Mouse (Mus musculus) CH12.LX (cell line): Measurements from ENCODE around the gene A630001G21Rik. TPM values are rescaled to one million over a fixed set of nuclear protein-coding genes. Genes with fewer than 3 reads are reported as not detected.

ENCODE experiments used
- DNase-seq: peaks from one replicate; pipeline ENCODE4 v3.0.0-alpha.2; 2013; ENCODE audit errors: extremely low read depth
- H3K27ac ChIP-seq: 2 replicates; pipeline ENCODE4 v1.5.1; 2012; ENCODE audit warnings: low read depth, mild to moderate bottlenecking, control low read depth, moderate library complexity; ENCODE audit not compliant: insufficient read depth
- H3K27me3 ChIP-seq: replicated peaks from 2 replicates; pipeline ENCODE3; 2012; ENCODE audit warnings: inconsistent platforms
- H3K36me3 ChIP-seq, 2 experiments: replicated peaks in 1 of 2; 2 replicates each; pipeline versions ENCODE3 to v1.6.1; 2012; ENCODE audit warnings: inconsistent platforms in 1 of 2, low read length in 1 of 2, mild to moderate bottlenecking in 1 of 2, mixed read lengths in 1 of 2, moderate library complexity in 1 of 2; ENCODE audit not compliant: control insufficient read depth in 1 of 2, insufficient read depth in 1 of 2
- H3K4me1 ChIP-seq, 2 experiments: 2 replicates each; pipeline ENCODE4 v1.6.1; 2012; ENCODE audit warnings: inconsistent platforms in 1 of 2, moderate library complexity in 1 of 2; ENCODE audit not compliant: insufficient read depth in 2 of 2, control insufficient read depth in 1 of 2
- H3K4me2 ChIP-seq: 2 replicates; pipeline ENCODE4 v1.6.1; 2012; ENCODE audit warnings: low read depth, mild to moderate bottlenecking, control low read depth; ENCODE audit not compliant: poor library complexity, insufficient read depth, severe bottlenecking
- H3K4me3 ChIP-seq, 3 experiments: fragments of 150-350 bp in 1 of 3; sonication (generic) in 1 of 3; replicated peaks in 1 of 3; 2 replicates each; pipeline versions ENCODE3 to v1.5.1; 2011 to 2012; ENCODE audit warnings: low read depth in 2 of 3, low read length in 2 of 3, mild to moderate bottlenecking in 2 of 3, moderate library complexity in 2 of 3, control low read depth in 1 of 3, improper control_type of control experiment in 1 of 3, inconsistent platforms in 1 of 3, mixed read lengths in 1 of 3; ENCODE audit not compliant: poor library complexity in 1 of 3
- H3K79me2 ChIP-seq: replicated peaks from 2 replicates; pipeline ENCODE4 v1.6.1; 2012; ENCODE audit warnings: mild to moderate bottlenecking, moderate library complexity; ENCODE audit not compliant: control insufficient read depth, poor library complexity, insufficient read depth, severe bottlenecking; ENCODE audit errors: extremely low read depth
- H3K9ac ChIP-seq: 2 replicates; pipeline ENCODE4 v1.6.1; 2012; ENCODE audit warnings: low read depth, mild to moderate bottlenecking, control low read depth, moderate library complexity; ENCODE audit not compliant: insufficient read depth
- H3K9me3 ChIP-seq: replicated peaks from 2 replicates; pipeline ENCODE3; 2012; ENCODE audit warnings: low read length, inconsistent platforms, mixed read lengths
- BHLHE40 ChIP-seq: IDR thresholded peaks from 2 replicates; pipeline ENCODE4 v1.6.1; 2011; ENCODE audit warnings: mild to moderate bottlenecking, low read depth, low read length, improper control_type of control experiment
- CHD2 ChIP-seq: IDR thresholded peaks from 2 replicates; pipeline ENCODE4 v1.6.1; 2011; ENCODE audit warnings: low read length, improper control_type of control experiment
- ELF1 ChIP-seq: IDR thresholded peaks from 2 replicates; pipeline ENCODE4 v1.6.1; 2014; ENCODE audit warnings: low read depth, mild to moderate bottlenecking, inconsistent platforms, low read length, improper control_type of control experiment
- GABPA ChIP-seq: IDR thresholded peaks from 2 replicates; pipeline ENCODE4 v1.6.1; 2012; ENCODE audit warnings: low read depth, low read length, improper control_type of control experiment, inconsistent platforms; ENCODE audit not compliant: insufficient replicate concordance
- IRF4 ChIP-seq: IDR thresholded peaks from 2 replicates; pipeline ENCODE4 v1.6.1; 2014; ENCODE audit warnings: low read depth, mild to moderate bottlenecking, inconsistent platforms, low read length, improper control_type of control experiment
- JUN ChIP-seq: IDR thresholded peaks from 2 replicates; pipeline ENCODE4 v1.6.1; 2011; ENCODE audit warnings: low read depth, mild to moderate bottlenecking, low read length, improper control_type of control experiment, moderate library complexity; ENCODE audit not compliant: insufficient read depth
- JUND ChIP-seq: conservative IDR thresholded peaks from 2 replicates; pipeline ENCODE4 v1.6.1; 2011; ENCODE audit warnings: low read depth, low read length, improper control_type of control experiment
- KAT2A ChIP-seq: IDR thresholded peaks from 2 replicates; pipeline ENCODE4 v1.6.1; 2012; ENCODE audit warnings: low read length, improper control_type of control experiment, inconsistent platforms; ENCODE audit not compliant: insufficient replicate concordance
- MAFK ChIP-seq: IDR thresholded peaks from 2 replicates; pipeline ENCODE4 v1.6.1; 2011; ENCODE audit warnings: low read length, improper control_type of control experiment; ENCODE audit not compliant: insufficient replicate concordance
- MAX ChIP-seq: IDR thresholded peaks from 2 replicates; pipeline ENCODE4 v1.6.1; 2011; ENCODE audit warnings: low read length, improper control_type of control experiment
- MAZ ChIP-seq: IDR thresholded peaks from 2 replicates; pipeline ENCODE4 v1.6.1; 2012; ENCODE audit warnings: low read depth, mild to moderate bottlenecking, inconsistent platforms, low read length, improper control_type of control experiment, moderate library complexity
- MEF2A ChIP-seq: IDR thresholded peaks from 2 replicates; pipeline ENCODE4 v1.6.1; 2014; ENCODE audit warnings: low read depth, mild to moderate bottlenecking, inconsistent platforms, low read length, improper control_type of control experiment, borderline replicate concordance
- MXI1 ChIP-seq: IDR thresholded peaks from 2 replicates; pipeline ENCODE4 v1.6.1; 2011; ENCODE audit warnings: mild to moderate bottlenecking, low read depth, low read length, improper control_type of control experiment
- MYC ChIP-seq: IDR thresholded peaks from 2 replicates; pipeline ENCODE4 v1.6.1; 2011; ENCODE audit warnings: low read depth, mild to moderate bottlenecking, improper control_type of control experiment, low read length
- NELFE ChIP-seq: IDR thresholded peaks from 2 replicates; pipeline ENCODE4 v1.6.1; 2011; ENCODE audit warnings: low read depth, low read length, improper control_type of control experiment
- NRF1 ChIP-seq: IDR thresholded peaks from 2 replicates; pipeline ENCODE4 v1.6.1; 2014; ENCODE audit warnings: low read depth, mild to moderate bottlenecking, inconsistent platforms, low read length, improper control_type of control experiment, moderate library complexity
- POLR2AphosphoS2 ChIP-seq: IDR thresholded peaks from 2 replicates; pipeline ENCODE4 v1.6.1; 2011; ENCODE audit warnings: low read depth, low read length, improper control_type of control experiment
- RCOR1 ChIP-seq: conservative IDR thresholded peaks from 2 replicates; pipeline ENCODE4 v1.6.1; 2012; ENCODE audit warnings: low read depth, mild to moderate bottlenecking, inconsistent platforms, low read length, improper control_type of control experiment
- SIN3A ChIP-seq: IDR thresholded peaks from 2 replicates; pipeline ENCODE4 v1.6.1; 2012; ENCODE audit warnings: low read length, improper control_type of control experiment, inconsistent platforms
- SMC3 ChIP-seq: IDR thresholded peaks from 2 replicates; pipeline ENCODE4 v1.6.1; 2011; ENCODE audit warnings: low read depth, low read length, improper control_type of control experiment
- TBP ChIP-seq: conservative IDR thresholded peaks from 2 replicates; pipeline ENCODE4 v1.6.1; 2011; ENCODE audit warnings: low read depth, low read length, improper control_type of control experiment
- TCF12 ChIP-seq: IDR thresholded peaks from 2 replicates; pipeline ENCODE4 v1.6.1; 2014; ENCODE audit warnings: low read depth, mild to moderate bottlenecking, inconsistent platforms, low read length, improper control_type of control experiment
- UBTF ChIP-seq: IDR thresholded peaks from 2 replicates; pipeline ENCODE4 v1.6.1; 2012; ENCODE audit warnings: low read depth, mild to moderate bottlenecking, inconsistent platforms, low read length, improper control_type of control experiment, moderate library complexity
- USF2 ChIP-seq: conservative IDR thresholded peaks from 2 replicates; pipeline ENCODE4 v1.6.1; 2011; ENCODE audit warnings: low read depth, low read length, improper control_type of control experiment
- ZC3H11A ChIP-seq: IDR thresholded peaks from 2 replicates; pipeline ENCODE4 v1.6.1; 2012; ENCODE audit warnings: low read depth, mild to moderate bottlenecking, inconsistent platforms, low read length, improper control_type of control experiment
- ZNF384 ChIP-seq: IDR thresholded peaks from 2 replicates; pipeline ENCODE4 v1.6.1; 2012; ENCODE audit warnings: low read depth, low read length, improper control_type of control experiment, inconsistent platforms
- dilution Hi-C: fragments of 300-500 bp; cut with MboI; formaldehyde crosslinking; loops from 2 replicates; pipeline ENCODE4 v1.14.3; 2020; ENCODE audit warnings: low sequenced_read_pairs; ENCODE audit not compliant: extremely low pct_unique_long_range_greater_than_20kb, extremely low pct_ligation_motif_present
- in situ Hi-C: fragments of 300-500 bp; cut with MboI; formaldehyde crosslinking; loops from 3 replicates; pipeline ENCODE4 v1.14.3; 2019; ENCODE audit warnings: low sequenced_read_pairs, low pct_ligation_motif_present, low pct_unique_long_range_greater_than_20kb, mixed read lengths
- polyA plus RNA-seq: library from polyadenylated mRNA; unstranded; fragments of >175 nt; gene quantifications from 2 replicates; pipeline ENCODE4 v1.2.1, GENCODE M21; 2012; ENCODE audit warnings: low read depth; ENCODE audit not compliant: insufficient read length
- total RNA-seq, 2 experiments: library from RNA; depleted of rRNA; stranded (reverse); fragments of 300-350 nt in 1 of 2; fragments of >200 nt in 1 of 2; gene quantifications; 2 replicates each; pipeline ENCODE4 v1.2.3; 2012 to 2014

Gene A630001G21Rik
- total and polyA plus RNA-seq, 3 experiments: 55.8 to 151 (median 139) TPM

GRCm38 (mm10) chr1:85703245-85704186, 74.9 kb downstream of the A630001G21Rik start (continued):
- TF ChIP-seq ZNF384: peak; percentile 74
- TF ChIP-seq UBTF: no peak
- peak; percentile 74; the same call in 1 of the 2 replicates for TF ChIP-seq TCF12
- TF ChIP-seq SMC3: 0 out of 2 replicates have a peak, but pooled peaks have one; percentile 23
- TF ChIP-seq USF2: peak; percentile 72
- peak; percentile 59 for TF ChIP-seq NELFE
- TF ChIP-seq NRF1: no peak
- 0 out of 2 replicates have a peak, but pooled peaks have one; percentile 57 for TF ChIP-seq MAFK

DNA sequence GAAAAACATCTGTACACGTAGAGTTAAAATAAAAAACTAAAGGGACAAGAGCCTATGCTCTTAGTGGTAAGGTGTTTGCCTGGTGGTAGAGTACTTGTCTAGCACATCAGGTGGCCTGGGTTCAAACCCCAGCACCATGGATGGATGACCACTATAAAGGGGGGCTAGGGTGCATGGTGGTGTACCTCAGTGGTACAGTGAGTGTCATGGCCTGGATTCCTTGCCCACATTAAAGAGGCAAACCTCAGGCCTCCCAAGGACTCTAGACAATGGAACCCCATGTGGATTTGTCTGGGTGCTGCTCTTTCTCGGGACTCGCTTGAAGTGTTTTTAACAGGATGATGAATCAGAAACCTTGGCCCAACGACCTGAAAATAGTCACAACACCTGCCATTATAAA, 75.9 kb downstream of the A630001G21Rik start:
- dilution Hi-C loops: no loop called here
- no peak for TF ChIP-seq ZC3H11A
- TF ChIP-seq MXI1: no peak
- no peak for TF ChIP-seq TBP
- TF ChIP-seq MYC: no peak
- TF ChIP-seq KAT2A: no peak
- TF ChIP-seq SIN3A: no peak
- Histone ChIP-seq H3K4me2 (no peak overlapping the region), H3K4me3 (no peak overlapping the region), H3K27ac (no peak overlapping the region), H3K9ac (no peak overlapping the region), H3K4me1 (peaks cover 12 to 77% of the 10 kb centered on the region in 2 experiments; a peak in 3 of 4 replicates), H3K9me3 (no peaks in the 10 kb centered on the region), H3K79me2 (no peaks in the 10 kb centered on the region), H3K36me3 (peaks cover 3 to 41% of the 10 kb centered on the region in 2 experiments), H3K27me3 (no peaks in the 10 kb centered on the region)
- no peak for DNase-seq
- in situ Hi-C loops: no loop called here

- no peaks in the 10 kb centered on the region for H3K79me2 ChIP-seq
- in situ Hi-C loops (no loop called here), dilution Hi-C loops (no loop called here)
- no peaks in the 10 kb centered on the region for H3K9me3 ChIP-seq
- H3K27me3 ChIP-seq: no peaks in the 10 kb centered on the region
- peak; percentile 92 for DNase-seq
- peaks cover 6 to 72% of the 10 kb centered on the region in 2 experiments for H3K36me3 ChIP-seq
- peaks cover 3 to 48% of the 10 kb centered on the region in 2 experiments; a peak in 3 of 4 replicates for H3K4me1 ChIP-seq
- no peak overlapping the region for H3K4me3 ChIP-seq
- no peak overlapping the region for H3K27ac ChIP-seq
- 0 out of 2 replicates have a peak overlapping the region, but pooled peaks have one; percentile 57 for H3K4me2 ChIP-seq
- no peak overlapping the region for H3K9ac ChIP-seq
- TF ChIP-seq JUND (peak; percentile 84), TBP (0 out of 2 replicates have a peak, but pooled peaks have one; percentile 50), MAZ (0 out of 2 replicates have a peak, but pooled peaks have one; percentile 54), CHD2 (peak; percentile 31; the same call in 1 of the 2 replicates), MEF2A (no peak), ELF1 (peak; percentile 39; the same call in 1 of the 2 replicates), POLR2AphosphoS2 (no peak), MAX (0 out of 2 replicates have a peak, but pooled peaks have one; percentile 29), ZNF384 (no peak), BHLHE40 (peak; percentile 68), USF2 (no peak), JUN (peak; percentile 54; the same call in 1 of the 2 replicates), GABPA (no peak), RCOR1 (0 out of 2 replicates have a peak, but pooled peaks have one; percentile 52), IRF4 (peak; percentile 29; the same call in 1 of the 2 replicates)
Observed at GRCm38 (mm10) chr1:85697721-85698493, 80.5 kb downstream of the A630001G21Rik start.
